Mouse (Mus musculus): Measurements from ENCODE around the gene Cul4b.
"Not testable (repeated sequence)": the region's sequence is repeated elsewhere in the genome, so short reads cannot be mapped to it uniquely, and the experiment has no call there.

Gene Cul4b

GRCm38 (mm10) chrX:38576078-38576477 lies at the start of gene Cul4b:
Gene Cul4b, minus strand, starts transcription at chrX:38576196.
- DNase-seq (ENCODE audit: low spot score in 2 of 2), result no peak

GRCm38 (mm10) chrX:38600995-38601369 lies 25.0 kb upstream of the Cul4b start:
- peak in 1 of 2 experiments; percentile 3 for DNase-seq (ENCODE audit: low spot score in 2 of 2)

- DNase-seq (ENCODE audit: low spot score in 2 of 2), result peak; percentile 38 to 46
Observed at GRCm38 (mm10) chrX:38600177-38600994, 24.4 kb upstream of the Cul4b start, which contains the start of gene Mcts1. Gene Mcts1, plus strand, starts transcription at chrX:38600578.

- no peak for DNase-seq (ENCODE audit: low spot score in 2 of 2)
Observed at GRCm38 (mm10) chrX:38593180-38593889, 17.3 kb upstream of the Cul4b start.

GRCm38 (mm10) chrX:38591749-38592148 lies 15.8 kb upstream of the Cul4b start:
- DNase-seq (ENCODE audit: low spot score in 2 of 2), result no peak

- DNase-seq (ENCODE audit: low spot score in 2 of 2), result no peak
Observed at GRCm38 (mm10) chrX:38589827-38590226, 13.8 kb upstream of the Cul4b start.

- no peak for DNase-seq (ENCODE audit: low spot score in 2 of 2)
Observed at GRCm38 (mm10) chrX:38583261-38583660, 7.3 kb upstream of the Cul4b start.

GRCm38 (mm10) chrX:38581140-38581539 lies 5.1 kb upstream of the Cul4b start:
- DNase-seq (ENCODE audit: low spot score in 2 of 2), result no peak

- no peak for DNase-seq (ENCODE audit: low spot score in 2 of 2)
Observed at GRCm38 (mm10) chrX:38566521-38567205, 9.3 kb downstream of the Cul4b start.

GRCm38 (mm10) chrX:38565176-38565542 lies 10.8 kb downstream of the Cul4b start:
- no peak for DNase-seq (ENCODE audit: low spot score in 2 of 2)

- peak; percentile 67 to 71 for DNase-seq (ENCODE audit: low spot score in 2 of 2)
Observed at GRCm38 (mm10) chrX:38564542-38565175, 11.3 kb downstream of the Cul4b start.

GRCm38 (mm10) chrX:38563941-38564541 lies 12.0 kb downstream of the Cul4b start:
- peak; percentile 3 to 7 for DNase-seq (ENCODE audit: low spot score in 2 of 2)

GRCm38 (mm10) chrX:38553255-38553654 lies 22.7 kb downstream of the Cul4b start:
- no peak for DNase-seq (ENCODE audit: low spot score in 2 of 2)

- DNase-seq (ENCODE audit: low spot score in 2 of 2), result no peak
Observed at GRCm38 (mm10) chrX:38514556-38514955, 61.4 kb downstream of the Cul4b start.

- DNase-seq (ENCODE audit: low spot score in 2 of 2), result no peak
Observed at GRCm38 (mm10) chrX:38504846-38505245, 71.2 kb downstream of the Cul4b start.

GRCm38 (mm10) chrX:38502182-38502581 lies 73.8 kb downstream of the Cul4b start:
- not testable (repeated sequence) for DNase-seq (ENCODE audit: low spot score in 2 of 2)

GRCm38 (mm10) chrX:38485464-38485863 lies 90.5 kb downstream of the Cul4b start:
- not testable (repeated sequence) for DNase-seq (ENCODE audit: low spot score in 2 of 2)
